ENCODE assay signal across 7 mouse cellular contexts in the genomic region with DNA sequence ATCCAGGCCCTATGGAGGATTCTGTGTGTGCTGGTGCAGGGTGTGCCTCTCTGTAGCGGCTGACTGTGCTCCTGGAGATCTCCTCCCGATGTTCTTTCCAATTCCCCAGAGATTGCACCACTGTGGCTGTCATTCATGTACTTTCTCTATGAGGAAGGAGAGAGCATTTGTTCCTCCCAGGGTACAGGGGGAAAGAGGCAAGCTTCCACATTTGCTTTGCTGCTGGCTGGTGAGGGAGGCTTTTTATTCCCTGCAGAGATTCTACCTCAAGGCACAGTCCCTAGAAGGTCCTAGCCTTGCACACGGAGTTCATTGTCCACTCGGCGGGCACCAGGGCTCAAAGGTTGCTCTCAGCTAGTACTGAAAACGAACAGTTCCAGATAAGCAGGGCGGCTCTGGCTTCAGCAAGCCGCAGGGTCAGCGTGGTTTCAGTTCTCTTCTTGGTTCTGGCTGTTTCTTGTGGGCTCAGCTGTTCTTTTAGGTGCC. TPM values are rescaled to one million over a fixed set of nuclear protein-coding genes. Genes with fewer than 3 reads are reported as not detected.
DNase-seq lines count a peak whose midpoint lies in the region; TF ChIP-seq lines count a peak whose summit lies in the region.

No protein-coding gene starts in this region.

- WGBS in bone marrow, adult 2 months, result 26% methylated on average over 9 of the region's 9 CpGs

- H3K27ac ChIP-seq in bone marrow, adult 2 months (ENCODE audit: control insufficient read depth, insufficient read depth, low read depth, low read length, poor library complexity), result peak overlapping the region; percentile 68

- peak; percentile 31 to 39 for DNase-seq in B cell, adult 2 months
- peak; percentile 66 to 71 for DNase-seq in heart, postnatal 14 days
- peak; percentile 56 for DNase-seq in liver
- peak; percentile 45 to 70 for DNase-seq in spleen, postnatal 4 days (ENCODE audit: low spot score in 2 of 2)
- no peak for DNase-seq in thymus, postnatal 10 days (ENCODE audit: low spot score in 2 of 2)
- no peak for DNase-seq in Muller cell, postnatal 12 days (ENCODE audit: inconsistent ontology term)

- TF ChIP-seq CTCF in bone marrow, adult 2 months (IDR thresholded peaks at IDR 0.05; ENCODE audit: control insufficient read depth, insufficient read depth, low read length), result no peak

- TF ChIP-seq POLR2A in bone marrow, adult 2 months (IDR thresholded peaks at IDR 0.05; ENCODE audit: borderline replicate concordance, control insufficient read depth, low read depth, low read length), result no peak

- intact Hi-C loops in heart, postnatal 14 days (cut with DNase I), result no loop called here

- H3K4me1 ChIP-seq in bone marrow, adult 2 months (ENCODE audit: control insufficient read depth, insufficient read depth, low read length), result peaks cover 8% of the 10 kb centered on the region; the same call in 1 of the 2 replicates

- peak overlapping the region; percentile 24 for H3K4me3 ChIP-seq in bone marrow, adult 2 months (replicated peaks; ENCODE audit: control insufficient read depth, low read depth, low read length)

RNA-seq across cellular contexts. Expression of gene Lyve1, which starts 28.5 kb away (rescaled TPM):
- polyA plus RNA-seq in bone marrow, adult 2 months (2011; ENCODE audit: insufficient read depth, insufficient read length, low replicate concordance, missing spikeins), result 4.1 TPM in 1 of 2 replicates, not detected in the other
- 10 to 100 TPM; 21.5 to 22.8 TPM for total RNA-seq in heart, postnatal 14 days (2021)

RNA-seq across cellular contexts. Expression of gene Rnf141, which starts 47.3 kb away (rescaled TPM):
- polyA plus RNA-seq in bone marrow, adult 2 months (2011; ENCODE audit: insufficient read depth, insufficient read length, low replicate concordance, missing spikeins), result 24.6 and 29.9 TPM in 2 replicates
- 10 to 100 TPM; 36.8 to 44.0 TPM for total RNA-seq in heart, postnatal 14 days (2021)

Comparison
In these comparisons a context has a peak if more than half of its experiments do, and no peak if none do; other contexts are left out.
1. DNase-seq: peak in B cell, adult 2 months (2 of 2), heart, postnatal 14 days (2 of 2), liver (single experiment) and spleen, postnatal 4 days (2 of 2); none in thymus, postnatal 10 days (0 of 2) and Muller cell, postnatal 12 days (single experiment).